Mouse (Mus musculus) heart, postnatal 0 days (tissue): Measurements from ENCODE around the gene Il6st.

Experiments
- CTCF ChIP-seq: IDR thresholded peaks from 2 replicates; pipeline ENCODE4 v1.5.1; 2016; ENCODE audit warnings: antibody characterized with exemption, control low read depth, low read depth
- EP300 ChIP-seq: IDR thresholded peaks from 2 replicates; pipeline ENCODE4 v1.6.1; 2016; ENCODE audit warnings: antibody characterized with exemption, low read depth

DNA sequence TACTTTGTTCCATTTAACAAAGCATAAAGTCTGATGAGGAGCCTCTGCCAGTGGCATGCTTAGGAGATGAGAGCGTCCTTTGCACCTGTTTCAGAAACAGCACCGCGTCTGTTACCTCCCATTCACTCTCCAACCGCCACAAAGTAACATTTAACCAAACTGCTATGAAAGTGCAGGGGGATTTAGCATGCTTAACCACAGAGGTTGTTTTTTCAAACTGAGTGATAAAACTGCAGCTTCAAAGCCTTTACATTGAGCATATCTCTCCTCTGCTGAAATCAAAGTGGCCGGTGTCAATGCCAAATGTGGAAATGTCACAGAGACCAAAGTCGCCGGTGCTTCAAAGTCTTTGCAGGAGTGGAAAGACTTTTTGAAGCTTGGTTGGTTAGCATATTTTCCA, 39.2 kb upstream of the Il6st start:
- TF ChIP-seq EP300 = no peak
- TF ChIP-seq CTCF = no peak
